Mouse (Mus musculus): ENCODE results near the gene Slfn8. TPM values are rescaled to one million over a fixed set of nuclear protein-coding genes. Genes with fewer than 3 reads are reported as not detected.

The Slfn8 gene
- polyA plus RNA-seq (2014; fragmentation: Illumina TruSeq; extraction: RNeasy Lipid Tissue Mini Kit (QIAGEN cat#74804); ENCODE audit: low read depth, low replicate concordance): 2.5 TPM

DNA sequence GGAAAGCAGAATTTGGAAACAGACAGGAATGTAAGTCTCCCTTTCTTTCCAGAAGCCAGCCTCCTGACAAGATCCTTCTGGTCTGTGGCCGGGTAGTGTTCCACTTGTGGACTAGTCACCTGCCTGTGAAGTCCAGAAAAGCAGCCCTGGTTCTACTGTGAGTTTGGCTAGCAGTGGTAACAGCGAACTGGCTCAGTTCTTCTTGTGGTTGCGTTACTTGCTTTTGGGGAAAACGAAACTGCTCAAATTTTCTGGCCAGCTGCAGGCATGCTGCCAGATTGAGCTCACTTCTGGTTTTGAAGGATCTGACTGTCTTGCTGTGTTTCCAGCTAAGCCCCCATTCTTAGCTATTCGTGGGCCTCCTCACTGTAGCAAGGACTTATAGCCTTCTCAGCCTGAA is at the start of gene Slfn8:
Slfn8 (minus strand) TSS at position 190 of the 400 bp plus-strand sequence.

DNA sequence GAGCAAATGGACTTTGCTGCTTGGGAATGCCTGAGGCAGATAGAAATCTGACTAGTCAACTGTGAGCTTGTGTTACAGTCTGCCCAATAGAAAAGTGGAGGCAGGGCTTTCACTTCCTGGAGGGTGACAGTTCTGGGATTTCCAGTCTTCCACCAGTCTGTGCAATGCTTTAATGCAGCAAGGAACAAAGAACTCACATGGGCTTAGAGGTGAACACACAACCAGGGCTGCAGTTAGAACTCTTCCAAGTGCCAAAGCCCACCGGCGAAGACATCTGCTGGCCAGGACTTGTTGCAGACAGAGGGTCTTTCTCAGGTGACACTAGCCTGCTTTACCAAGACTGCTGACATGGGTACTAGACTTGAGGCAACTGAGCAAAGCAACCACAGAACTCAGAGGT is 44.3 kb upstream of the Slfn8 start, which contains the start of gene Slfn2:
Slfn2 (plus strand) TSS at position 167 of the 400 bp plus-strand sequence.

DNA sequence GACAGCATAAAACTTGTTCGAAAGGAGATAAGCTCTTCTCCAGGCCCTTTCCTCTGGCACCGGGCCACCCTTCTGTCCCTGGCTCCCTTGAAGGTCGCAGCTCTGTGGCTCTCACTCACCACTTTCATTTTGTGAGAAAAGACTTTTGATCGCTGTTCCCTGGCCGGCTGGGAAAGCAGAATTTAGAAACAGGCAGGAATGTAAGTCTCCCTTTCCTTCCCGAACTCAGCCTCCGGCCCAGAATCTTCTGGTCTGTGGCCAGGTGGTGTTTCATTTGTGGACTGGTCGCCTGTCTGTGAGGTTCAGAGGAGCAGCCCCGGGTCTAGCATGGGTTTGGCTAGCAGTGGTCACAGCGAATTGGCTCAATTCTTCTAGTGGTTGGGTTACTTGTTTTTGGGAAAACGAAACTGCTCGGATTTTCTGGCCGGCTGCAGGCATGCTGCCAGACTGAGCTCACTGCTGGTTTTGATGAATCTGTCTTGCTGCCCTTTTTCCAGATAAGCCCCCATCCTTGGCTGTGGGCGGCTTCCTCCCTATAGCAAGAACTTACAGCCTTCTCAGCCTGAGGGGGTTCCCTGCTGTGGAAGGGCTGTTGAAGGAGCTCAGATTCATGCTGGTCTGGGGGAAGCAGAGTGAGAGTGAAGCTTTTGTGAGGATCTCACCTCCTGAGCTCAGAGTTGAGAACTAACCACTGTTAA is 29.0 kb downstream of the Slfn8 start, which contains the start of gene Slfn9:
Slfn9 (minus strand) TSS at position 362 of the 698 bp plus-strand sequence.

Other genes with a start within 250 kb of the Slfn8 start
- gene Lig3, start 239.7 kb downstream of the Slfn8 start, polyA plus RNA-seq (2014; fragmentation: Illumina TruSeq; extraction: RNeasy Lipid Tissue Mini Kit (QIAGEN cat#74804); ENCODE audit: low read depth, low replicate concordance): 9.6 TPM
- gene Rffl, start 149.6 kb downstream of the Slfn8 start, polyA plus RNA-seq (2014; fragmentation: Illumina TruSeq; extraction: RNeasy Lipid Tissue Mini Kit (QIAGEN cat#74804); ENCODE audit: low read depth, low replicate concordance): 18.9 TPM
- gene Rad51d, start 130.2 kb downstream of the Slfn8 start, polyA plus RNA-seq (2014; fragmentation: Illumina TruSeq; extraction: RNeasy Lipid Tissue Mini Kit (QIAGEN cat#74804); ENCODE audit: low read depth, low replicate concordance): 6.3 TPM
- gene Fndc8, start 128.7 kb downstream of the Slfn8 start, polyA plus RNA-seq (2014; fragmentation: Illumina TruSeq; extraction: RNeasy Lipid Tissue Mini Kit (QIAGEN cat#74804); ENCODE audit: low read depth, low replicate concordance): not detected
- 1.4 TPM for gene Nle1, start 112.4 kb downstream of the Slfn8 start, polyA plus RNA-seq (2014; fragmentation: Illumina TruSeq; extraction: RNeasy Lipid Tissue Mini Kit (QIAGEN cat#74804); ENCODE audit: low read depth, low replicate concordance)
- 0.37 TPM for gene Unc45b, start 110.3 kb downstream of the Slfn8 start, polyA plus RNA-seq (2014; fragmentation: Illumina TruSeq; extraction: RNeasy Lipid Tissue Mini Kit (QIAGEN cat#74804); ENCODE audit: low read depth, low replicate concordance)
- 7.8 TPM for gene Slfn5, start 69.5 kb downstream of the Slfn8 start, polyA plus RNA-seq (2014; fragmentation: Illumina TruSeq; extraction: RNeasy Lipid Tissue Mini Kit (QIAGEN cat#74804); ENCODE audit: low read depth, low replicate concordance)
- 3.2 TPM for gene Slfn9, start 29.0 kb downstream of the Slfn8 start, polyA plus RNA-seq (2014; fragmentation: Illumina TruSeq; extraction: RNeasy Lipid Tissue Mini Kit (QIAGEN cat#74804); ENCODE audit: low read depth, low replicate concordance)
- 4.7 TPM for gene Slfn2, start 44.3 kb upstream of the Slfn8 start, polyA plus RNA-seq (2014; fragmentation: Illumina TruSeq; extraction: RNeasy Lipid Tissue Mini Kit (QIAGEN cat#74804); ENCODE audit: low read depth, low replicate concordance)
- gene Slfn1, start 96.0 kb upstream of the Slfn8 start, polyA plus RNA-seq (2014; fragmentation: Illumina TruSeq; extraction: RNeasy Lipid Tissue Mini Kit (QIAGEN cat#74804); ENCODE audit: low read depth, low replicate concordance): 0.61 TPM
- gene Slfn4, start 154.4 kb upstream of the Slfn8 start, polyA plus RNA-seq (2014; fragmentation: Illumina TruSeq; extraction: RNeasy Lipid Tissue Mini Kit (QIAGEN cat#74804); ENCODE audit: low read depth, low replicate concordance): 0.45 TPM
- gene Slfn3, start 170.5 kb upstream of the Slfn8 start, polyA plus RNA-seq (2014; fragmentation: Illumina TruSeq; extraction: RNeasy Lipid Tissue Mini Kit (QIAGEN cat#74804); ENCODE audit: low read depth, low replicate concordance): 0.29 TPM

Data from liver, adult 10 weeks (tissue).